Mouse (Mus musculus) neural tube, embryonic 12.5 days (tissue): ENCODE results near the gene Col4a6. TPM values are rescaled to one million over a fixed set of nuclear protein-coding genes. Genes with fewer than 3 reads are reported as not detected.

Source experiments
- ATAC-seq: fragments of 200-750 bp; cut with Nextera tagmentation; 2 replicates; pipeline ENCODE4 v1.8.0; 2017; ENCODE audit warnings: low read depth, mild to moderate bottlenecking, moderate TSS enrichment, moderate library complexity; ENCODE audit not compliant: low FRiP score
- H3K27ac ChIP-seq: fragments of 300-500 bp; sonication (generic); 2 replicates; pipeline ENCODE4 v1.5.1; 2016
- H3K27me3 ChIP-seq: fragments of 300-500 bp; sonication (generic); replicated peaks from 2 replicates; pipeline ENCODE4 v1.6.1; 2016; ENCODE audit warnings: mild to moderate bottlenecking
- H3K36me3 ChIP-seq: fragments of 300-500 bp; sonication (generic); 2 replicates; pipeline ENCODE4 v1.6.1; 2016; ENCODE audit warnings: mild to moderate bottlenecking
- H3K4me1 ChIP-seq: fragments of 300-500 bp; sonication (generic); 2 replicates; pipeline ENCODE4 v1.6.1; 2016
- H3K4me2 ChIP-seq: fragments of 300-500 bp; sonication (generic); replicated peaks from 2 replicates; pipeline ENCODE4 v1.6.1; 2016; ENCODE audit warnings: mild to moderate bottlenecking
- H3K4me3 ChIP-seq: fragments of 300-500 bp; sonication (generic); 2 replicates; pipeline ENCODE4 v1.5.1; 2016
- H3K9ac ChIP-seq: fragments of 300-500 bp; sonication (generic); 2 replicates; pipeline ENCODE4 v1.6.1; 2016; ENCODE audit warnings: mild to moderate bottlenecking
- H3K9me3 ChIP-seq: fragments of 300-500 bp; sonication (generic); 2 replicates; pipeline ENCODE4 v1.6.1; 2016; ENCODE audit warnings: mild to moderate bottlenecking
- WGBS: fragments of 180-500 bp; shearing (Covaris S2); methylation state at CpG from one replicate; pipeline ENCODE4 v1.1.7; 2016; 5-methylcytosine and 5-hydroxymethylcytosine counted together
- polyA plus RNA-seq: library from polyadenylated mRNA; unstranded; fragments of >200 nt; fragmentation: Nextera tagmentation; extraction: Ambion mirVana; gene quantifications from 2 replicates; pipeline ENCODE4 v1.2.1, GENCODE M21; 2016

Gene Col4a6
- 2.4 and 3.2 TPM in 2 replicates for polyA plus RNA-seq

- H3K9ac ChIP-seq: no peak within 1 kb of the TSS
- no peaks in the 10 kb centered on the region for H3K36me3 ChIP-seq
- H3K4me2 ChIP-seq: peak within 1 kb of the TSS; percentile 61
- 0 out of 2 replicates have a peak, but pooled peaks cover 10% of the 10 kb centered on the region for H3K27me3 ChIP-seq
- no peak for ATAC-seq
- WGBS: 18% methylated on average over 16 of the region's 16 CpGs
- H3K27ac ChIP-seq: no peak within 1 kb of the TSS
- H3K4me1 ChIP-seq: no peaks in the 10 kb centered on the region
- H3K9me3 ChIP-seq: no peaks in the 10 kb centered on the region
- peak within 1 kb of the TSS; percentile 41 for H3K4me3 ChIP-seq
Measured at GRCm38 (mm10) chrX:141473470-141474302, at the start of gene Col4a6. TSS of gene Col4a6 (minus strand) at chrX:141474076.

GRCm38 (mm10) chrX:141503125-141503524, 29.2 kb upstream of the Col4a6 start:
- H3K9me3 ChIP-seq: no peaks in the 10 kb centered on the region
- H3K36me3 ChIP-seq: no peaks in the 10 kb centered on the region
- WGBS: 64% methylated on average over 1 of the region's 1 CpGs
- no peaks in the 10 kb centered on the region for H3K4me1 ChIP-seq
- ATAC-seq: no peak
- no peak overlapping the region for H3K4me2 ChIP-seq
- H3K9ac ChIP-seq: no peak overlapping the region
- H3K27ac ChIP-seq: no peak overlapping the region
- H3K27me3 ChIP-seq: no peaks in the 10 kb centered on the region
- H3K4me3 ChIP-seq: no peak overlapping the region

GRCm38 (mm10) chrX:141494545-141494944, 20.7 kb upstream of the Col4a6 start:
- no peak overlapping the region for H3K4me2 ChIP-seq
- H3K9ac ChIP-seq: no peak overlapping the region
- no peak overlapping the region for H3K27ac ChIP-seq
- ATAC-seq: no peak
- no peaks in the 10 kb centered on the region for H3K27me3 ChIP-seq
- no peaks in the 10 kb centered on the region for H3K4me1 ChIP-seq
- no peak overlapping the region for H3K4me3 ChIP-seq
- no peaks in the 10 kb centered on the region for H3K36me3 ChIP-seq
- WGBS: 78% methylated on average over 4 of the region's 4 CpGs
- H3K9me3 ChIP-seq: no peaks in the 10 kb centered on the region

- ATAC-seq: peak; percentile 82
- no peaks in the 10 kb centered on the region for H3K9me3 ChIP-seq
- 0 out of 2 replicates have a peak overlapping the region, but pooled peaks have one; percentile 44 for H3K9ac ChIP-seq
- 24% methylated on average over 14 of the region's 14 CpGs for WGBS
- H3K27me3 ChIP-seq: 0 out of 2 replicates have a peak, but pooled peaks cover 10% of the 10 kb centered on the region
- no peak overlapping the region for H3K27ac ChIP-seq
- H3K4me2 ChIP-seq: peak overlapping the region; percentile 61
- peak overlapping the region; percentile 41 for H3K4me3 ChIP-seq
- no peaks in the 10 kb centered on the region for H3K36me3 ChIP-seq
- no peaks in the 10 kb centered on the region for H3K4me1 ChIP-seq
Measured at GRCm38 (mm10) chrX:141475566-141476327, 1.9 kb upstream of the Col4a6 start.

- WGBS: 20% methylated on average over 13 of the region's 13 CpGs
- peak; percentile 87 for ATAC-seq
- Histone ChIP-seq H3K9me3 (no peaks in the 10 kb centered on the region), H3K27ac (no peak within 1 kb of the TSS), H3K36me3 (no peaks in the 10 kb centered on the region), H3K9ac (0 out of 2 replicates have a peak within 1 kb of the TSS, but pooled peaks have one; percentile 44), H3K4me3 (peak within 1 kb of the TSS; percentile 41), H3K27me3 (0 out of 2 replicates have a peak, but pooled peaks cover 10% of the 10 kb centered on the region), H3K4me2 (peak within 1 kb of the TSS; percentile 61), H3K4me1 (no peaks in the 10 kb centered on the region)
Measured at GRCm38 (mm10) chrX:141475110-141475509, 1.2 kb upstream of the Col4a6 start, which contains the start of gene Col4a5. TSS of gene Col4a5 (plus strand) at chrX:141475385.

GRCm38 (mm10) chrX:141447936-141448335, 25.9 kb downstream of the Col4a6 start:
- Histone ChIP-seq H3K36me3 (no peaks in the 10 kb centered on the region), H3K9me3 (no peaks in the 10 kb centered on the region), H3K9ac (no peak overlapping the region), H3K4me1 (no peaks in the 10 kb centered on the region), H3K4me2 (no peak overlapping the region), H3K27ac (no peak overlapping the region), H3K4me3 (no peak overlapping the region), H3K27me3 (no peaks in the 10 kb centered on the region; the same call in 1 of the 2 replicates)
- 69% methylated on average over 1 of the region's 1 CpGs for whole genome bisulfite sequencing
- no peak for ATAC-seq

GRCm38 (mm10) chrX:141439423-141439822, 34.5 kb downstream of the Col4a6 start:
- H3K4me1 ChIP-seq: no peaks in the 10 kb centered on the region
- no peaks in the 10 kb centered on the region for H3K36me3 ChIP-seq
- no peaks in the 10 kb centered on the region for H3K27me3 ChIP-seq
- H3K9me3 ChIP-seq: no peaks in the 10 kb centered on the region
- H3K4me3 ChIP-seq: no peak overlapping the region
- WGBS: 69% methylated on average over 2 of the region's 2 CpGs
- no peak overlapping the region for H3K9ac ChIP-seq
- no peak overlapping the region for H3K4me2 ChIP-seq
- H3K27ac ChIP-seq: no peak overlapping the region
- ATAC-seq: no peak

GRCm38 (mm10) chrX:141436780-141437179, 37.1 kb downstream of the Col4a6 start:
- Histone ChIP-seq H3K27me3 (no peaks in the 10 kb centered on the region), H3K4me1 (no peaks in the 10 kb centered on the region), H3K9ac (no peak overlapping the region), H3K36me3 (no peaks in the 10 kb centered on the region), H3K4me2 (no peak overlapping the region), H3K27ac (no peak overlapping the region), H3K4me3 (no peak overlapping the region), H3K9me3 (no peaks in the 10 kb centered on the region)
- no peak for ATAC-seq
- WGBS: 83% methylated on average over 6 of the region's 6 CpGs

GRCm38 (mm10) chrX:141415318-141415717, 58.6 kb downstream of the Col4a6 start:
- Histone ChIP-seq H3K36me3 (no peaks in the 10 kb centered on the region), H3K4me1 (no peaks in the 10 kb centered on the region), H3K27ac (no peak overlapping the region), H3K4me2 (no peak overlapping the region), H3K9ac (no peak overlapping the region), H3K27me3 (no peaks in the 10 kb centered on the region), H3K4me3 (no peak overlapping the region), H3K9me3 (no peaks in the 10 kb centered on the region)
- ATAC-seq: no peak
- WGBS: 46% methylated on average over 2 of the region's 2 CpGs

GRCm38 (mm10) chrX:141396243-141396642, 77.6 kb downstream of the Col4a6 start:
- Histone ChIP-seq H3K4me1 (no peaks in the 10 kb centered on the region), H3K9me3 (no peaks in the 10 kb centered on the region), H3K27ac (no peak overlapping the region), H3K4me2 (no peak overlapping the region), H3K4me3 (no peak overlapping the region), H3K27me3 (0 out of 2 replicates have a peak, but pooled peaks cover 5% of the 10 kb centered on the region), H3K9ac (no peak overlapping the region), H3K36me3 (no peaks in the 10 kb centered on the region)
- ATAC-seq: no peak
- WGBS: 76% methylated on average over 3 of the region's 3 CpGs

- Histone ChIP-seq H3K4me3 (no peak overlapping the region), H3K4me2 (no peak overlapping the region), H3K9ac (no peak overlapping the region), H3K27me3 (no peaks in the 10 kb centered on the region), H3K27ac (no peak overlapping the region), H3K4me1 (no peaks in the 10 kb centered on the region), H3K9me3 (no peaks in the 10 kb centered on the region), H3K36me3 (no peaks in the 10 kb centered on the region)
- whole genome bisulfite sequencing: 46% methylated on average over 3 of the region's 3 CpGs
- peak; percentile 71; the same call in 1 of the 2 replicates for ATAC-seq
Measured at GRCm38 (mm10) chrX:141385399-141386105, 88.3 kb downstream of the Col4a6 start.
